Mouse (Mus musculus) right cerebral cortex, postnatal 25 days (tissue): ENCODE data around the gene Galnt4.
"Not testable (repeated sequence)": the region's sequence is repeated elsewhere in the genome, so short reads cannot be mapped to it uniquely, and the experiment has no call there.

Source experiments
- DNase-seq: peaks from one replicate; pipeline ENCODE4 v3.0.0; 2022

Gene Galnt4

DNA sequence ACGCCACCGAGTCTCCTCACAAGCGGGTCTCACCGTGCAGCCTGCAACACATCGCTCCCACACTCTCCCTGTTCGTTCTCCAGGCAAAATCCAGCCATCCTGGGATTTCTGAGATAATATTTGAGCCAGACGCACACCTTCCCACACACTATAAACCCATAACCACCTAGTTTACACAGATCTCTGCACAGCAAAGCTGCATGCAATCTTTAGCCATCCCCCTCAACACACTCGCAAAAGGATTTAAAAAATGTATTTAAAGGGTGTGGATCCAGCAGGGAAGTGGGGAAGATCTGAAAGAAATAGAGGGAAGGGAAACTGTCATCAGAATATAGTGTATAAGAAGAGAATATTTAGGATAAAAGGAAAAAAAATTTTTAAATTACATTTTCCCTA, 8.3 kb downstream of the Galnt4 start:
- DNase-seq, result no peak

- no peak for DNase-seq
Measured at GRCm38 (mm10) chr10:99116650-99117615, 9.0 kb downstream of the Galnt4 start.

DNA sequence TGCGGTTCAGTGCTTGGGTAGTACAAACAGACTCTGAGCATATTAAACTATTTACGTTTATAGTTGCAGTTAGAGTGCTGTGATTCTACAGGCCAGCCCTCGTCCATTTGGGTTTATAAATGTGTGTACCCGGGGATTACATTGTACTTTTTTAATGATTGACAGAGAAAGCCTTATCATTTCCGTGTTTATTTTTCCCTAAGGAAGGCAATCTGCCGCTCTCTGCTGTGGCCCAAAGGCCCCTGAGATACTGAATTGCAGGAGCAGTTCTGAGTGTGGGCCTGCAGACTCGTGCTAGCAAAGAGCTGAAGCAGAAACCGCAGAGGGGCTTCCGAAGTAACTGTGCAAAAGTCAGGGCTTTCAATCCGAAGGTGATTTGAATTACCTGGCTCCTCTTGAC, 9.9 kb downstream of the Galnt4 start:
- DNase-seq, result no peak

GRCm38 (mm10) chr10:99118697-99119096, 10.7 kb downstream of the Galnt4 start:
- no peak for DNase-seq

GRCm38 (mm10) chr10:99119471-99119870, 11.5 kb downstream of the Galnt4 start:
- no peak for DNase-seq

- no peak for DNase-seq
Measured at GRCm38 (mm10) chr10:99126225-99126624, 18.3 kb downstream of the Galnt4 start, which contains the start of gene Phxr2. Gene Phxr2 (minus strand): TSS chr10:99126325.

GRCm38 (mm10) chr10:99126954-99127353, 19.0 kb downstream of the Galnt4 start:
- DNase-seq, result no peak

- no peak for DNase-seq
Measured at GRCm38 (mm10) chr10:99127691-99128261, 19.8 kb downstream of the Galnt4 start.

DNA sequence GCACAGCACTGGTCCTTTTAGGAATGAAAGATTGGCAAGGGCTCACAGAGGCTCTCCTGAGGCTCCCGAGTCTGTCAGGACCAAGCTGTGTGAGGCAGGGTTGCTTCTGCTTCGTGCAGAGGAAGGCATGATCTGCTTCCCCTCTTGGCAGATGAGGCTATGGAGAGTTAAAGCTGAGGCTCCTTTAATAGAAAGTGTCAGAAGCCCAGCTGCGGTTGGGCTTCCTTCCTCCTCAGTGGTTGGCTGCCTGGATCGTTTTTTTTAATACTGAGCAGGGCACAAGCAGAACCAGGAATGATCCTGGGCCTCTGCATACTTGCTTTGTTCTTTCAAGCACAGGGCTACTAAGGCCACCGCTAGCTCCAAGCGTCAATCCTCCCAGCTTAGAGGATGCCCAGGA, 22.7 kb downstream of the Galnt4 start:
- DNase-seq, result no peak

GRCm38 (mm10) chr10:99131298-99131697, 23.3 kb downstream of the Galnt4 start:
- no peak for DNase-seq

DNA sequence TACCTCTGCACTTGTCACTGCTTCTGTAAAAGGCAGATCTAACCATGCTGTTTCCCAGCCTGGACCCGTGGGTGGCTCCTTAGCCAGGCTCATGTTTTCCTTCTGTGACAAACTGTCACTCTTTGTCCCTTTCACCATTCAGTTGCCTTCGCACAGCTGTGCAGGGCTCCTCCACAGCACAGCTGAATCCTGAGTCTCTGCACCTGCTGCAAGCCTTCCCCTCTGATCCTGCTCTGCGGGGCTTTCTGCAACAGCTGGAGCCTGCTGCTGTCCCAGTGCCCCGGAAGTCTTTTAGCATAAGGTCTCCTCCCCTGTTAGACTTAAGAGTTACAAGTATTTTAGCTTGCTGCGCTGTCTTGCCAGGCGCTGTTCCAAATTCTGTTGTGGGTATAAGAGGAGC, 24.2 kb downstream of the Galnt4 start:
- no peak for DNase-seq

GRCm38 (mm10) chr10:99132595-99133272, 24.8 kb downstream of the Galnt4 start:
- no peak for DNase-seq

GRCm38 (mm10) chr10:99133321-99133875, 25.4 kb downstream of the Galnt4 start:
- DNase-seq, result no peak

DNA sequence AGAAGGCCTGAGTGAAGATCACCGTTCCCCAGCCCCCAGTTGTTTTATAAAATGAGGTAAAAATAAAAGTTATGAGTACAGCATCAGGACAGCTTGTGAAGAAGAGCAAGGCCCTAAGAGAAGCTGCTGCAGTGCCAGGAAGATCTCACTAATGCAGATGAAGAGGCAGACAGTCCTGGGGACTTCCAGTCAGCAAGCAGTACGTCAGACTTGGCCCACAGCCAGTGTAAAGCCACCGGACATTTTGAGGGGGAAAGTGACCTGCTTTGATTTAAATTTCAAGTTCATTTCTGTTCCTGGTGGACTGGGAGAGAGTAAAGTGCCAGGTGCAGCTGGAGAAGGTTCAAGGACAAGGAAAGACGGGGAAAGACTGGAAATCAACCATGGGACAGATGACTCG, 28.4 kb downstream of the Galnt4 start:
- no peak for DNase-seq

- no peak for DNase-seq
Measured at GRCm38 (mm10) chr10:99145611-99146010, 37.7 kb downstream of the Galnt4 start.

DNA sequence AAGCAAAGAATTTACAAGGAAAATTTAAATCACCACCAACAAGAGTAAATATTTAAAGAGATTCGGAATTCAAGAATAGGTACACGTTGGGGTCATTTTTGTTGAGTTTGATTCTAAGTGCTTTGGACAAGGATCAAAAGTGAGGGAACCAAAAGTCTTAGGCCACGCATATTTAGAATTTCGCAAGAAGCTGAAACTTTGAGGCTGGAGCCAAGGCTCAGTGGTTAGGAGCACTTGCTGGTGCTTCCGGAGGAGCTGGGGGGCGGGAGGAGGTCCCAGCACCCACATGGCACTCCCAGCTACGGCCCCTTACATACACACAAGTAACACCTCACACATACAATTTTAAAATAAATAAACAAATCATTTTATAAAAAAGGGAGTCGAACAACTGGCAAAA, 38.6 kb downstream of the Galnt4 start:
- no peak for DNase-seq

DNA sequence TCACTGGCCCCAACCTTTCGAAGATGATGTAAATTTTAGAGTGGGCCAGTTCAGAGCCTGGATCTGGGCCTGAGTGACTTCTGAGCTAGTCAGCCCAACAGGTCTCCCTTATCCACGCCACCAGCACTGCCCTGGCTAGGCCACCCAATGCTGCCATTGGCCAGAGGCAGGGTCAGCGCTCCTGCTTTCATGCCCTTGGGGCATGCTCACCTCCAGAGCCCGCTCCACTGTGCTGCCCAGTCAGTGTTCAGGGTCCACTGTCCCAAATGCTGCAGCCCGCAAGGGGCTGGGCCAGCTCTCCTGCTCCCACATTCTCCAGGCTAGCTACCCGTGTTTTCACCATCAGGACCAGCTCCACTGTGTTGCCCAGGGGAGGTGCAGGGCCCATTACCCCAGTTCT, 42.1 kb downstream of the Galnt4 start:
- no peak for DNase-seq

DNA sequence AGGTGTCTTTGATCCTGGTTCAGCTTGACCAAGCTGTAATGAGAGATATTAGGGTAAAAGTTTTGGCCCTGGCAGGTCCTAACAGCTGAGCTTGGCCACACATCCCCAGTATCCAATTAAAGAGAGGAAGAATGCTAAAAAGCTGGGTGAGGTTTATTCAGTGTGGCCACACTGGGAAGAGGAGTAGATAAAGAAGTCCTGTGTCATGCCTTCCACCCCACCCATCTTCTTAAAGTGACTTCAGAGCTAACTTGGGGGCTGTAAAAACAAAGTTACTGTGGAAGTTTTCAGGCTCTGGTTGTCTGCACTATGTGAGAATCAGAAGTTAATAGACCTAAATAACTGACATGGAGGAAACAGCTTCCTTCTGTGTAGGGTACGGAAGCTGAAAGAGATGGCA, 43.6 kb downstream of the Galnt4 start:
- DNase-seq, result no peak

- no peak for DNase-seq
Measured at GRCm38 (mm10) chr10:99152063-99152462, 44.1 kb downstream of the Galnt4 start.

- no peak for DNase-seq
Measured at GRCm38 (mm10) chr10:99154635-99155034, 46.7 kb downstream of the Galnt4 start.

GRCm38 (mm10) chr10:99156808-99157207, 48.8 kb downstream of the Galnt4 start:
- no peak for DNase-seq

DNA sequence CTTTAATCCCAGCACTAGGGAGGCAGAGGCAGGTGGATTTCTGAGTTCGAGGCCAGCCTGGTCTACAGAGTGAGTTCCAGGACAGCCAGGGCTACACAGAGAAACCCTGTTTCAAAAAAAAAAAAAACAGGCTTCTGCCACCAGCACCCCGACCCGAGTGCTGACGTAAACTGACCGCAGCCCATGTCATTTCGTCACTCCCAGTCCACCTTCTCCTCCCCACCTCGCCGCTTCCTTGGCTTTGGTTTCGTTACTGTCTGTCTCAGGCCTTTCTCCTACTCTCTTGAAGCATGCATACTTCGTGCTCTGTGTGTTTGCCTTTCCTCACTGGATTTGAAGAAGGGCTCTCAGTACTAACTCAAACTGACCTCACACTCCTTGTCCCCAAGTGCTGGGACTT, 49.7 kb downstream of the Galnt4 start:
- not testable (repeated sequence) for DNase-seq

- DNase-seq, result no peak
Measured at GRCm38 (mm10) chr10:99161987-99162582, 54.1 kb downstream of the Galnt4 start.
